8 mouse cellular contexts compared by ENCODE assay signal in genomic region chr10:67314811-67315435, GRCm38 (mm10). TPM values are rescaled to one million over a fixed set of nuclear protein-coding genes. Genes with fewer than 3 reads are reported as not detected.
DNase-seq lines count a peak whose midpoint lies in the region; ATAC-seq lines count a peak whose summit lies in the region.
"Had no signal": no experiment of that assay in that cellular context is flagged by ENCODE, and none has a peak within 500 bp of the region (broad histone marks: within the 10 kb centered on the region; RNA-seq: fewer than 3 reads in every experiment).

No protein-coding gene starts in this region.

- no peak overlapping the region for H3K9ac ChIP-seq in kidney, embryonic 15.5 days
- H3K9ac ChIP-seq: lung, embryonic 15.5 days had no signal

- no peaks in the 10 kb centered on the region for H3K9me3 ChIP-seq in heart, embryonic 10.5 days
- H3K9me3 ChIP-seq in kidney, embryonic 15.5 days (replicated peaks): no peaks in the 10 kb centered on the region
- H3K9me3 ChIP-seq: lung, embryonic 15.5 days had no signal

- peaks cover 20% of the 10 kb centered on the region for H3K27me3 ChIP-seq in heart, embryonic 10.5 days (ENCODE audit: insufficient read depth, poor library complexity, severe bottlenecking)
- peaks cover 14% of the 10 kb centered on the region for H3K27me3 ChIP-seq in kidney, embryonic 15.5 days

- H3K4me2 ChIP-seq in kidney, embryonic 15.5 days: 0 out of 2 replicates have a peak overlapping the region, but pooled peaks have one; percentile 14
- H3K4me2 ChIP-seq: lung, embryonic 15.5 days had no signal

- H3K4me1 ChIP-seq in heart, embryonic 10.5 days: peaks cover 15% of the 10 kb centered on the region
- H3K4me1 ChIP-seq in kidney, embryonic 15.5 days: peaks cover 24% of the 10 kb centered on the region

- H3K36me3 ChIP-seq in heart, embryonic 10.5 days: no peaks in the 10 kb centered on the region
- H3K36me3 ChIP-seq in kidney, embryonic 15.5 days: no peaks in the 10 kb centered on the region
- H3K36me3 ChIP-seq: lung, embryonic 15.5 days had no signal

- DNase-seq in ES-CJ7 (ENCODE audit: low read depth, low spot score): peak; percentile 79
- peak; percentile 53 to 64 for DNase-seq in adrenal gland, adult 18-20 months (ENCODE audit: low spot score in 2 of 2)
- DNase-seq in embryo, embryonic 11.5 days (ENCODE audit: low read depth, low spot score): peak; percentile 59
- DNase-seq in heart, embryonic 10.5 days (ENCODE audit: low spot score): peak; percentile 89
- peak; percentile 36 to 54 for DNase-seq in lung, adult 18-20 months

- WGBS in heart, embryonic 10.5 days: 19% methylated on average over 10 of the region's 12 CpGs
- WGBS in kidney, embryonic 15.5 days: 20% methylated on average over 12 of the region's 12 CpGs

- no peak overlapping the region for H3K4me3 ChIP-seq in heart, embryonic 10.5 days
- no peak overlapping the region for H3K4me3 ChIP-seq in kidney, embryonic 15.5 days (replicated peaks)
- H3K4me3 ChIP-seq: lung, embryonic 15.5 days had no signal

- no peak for ATAC-seq in kidney, embryonic 15.5 days (replicated peaks; ENCODE audit: low FRiP score)
- ATAC-seq in neutrophil, adult 5-6 weeks (ENCODE audit: extremely low read depth, insufficient number of reproducible peaks, low FRiP score, poor library complexity, severe bottlenecking): peak; percentile 76

- H3K27ac ChIP-seq in heart, embryonic 10.5 days: no peak overlapping the region
- no peak overlapping the region for H3K27ac ChIP-seq in kidney, embryonic 15.5 days
- H3K27ac ChIP-seq: lung, embryonic 15.5 days had no signal

RNA-seq across cellular contexts. Expression of gene Nrbf2, which starts 29.8 kb away (rescaled TPM):
- 10 to 100 TPM; 18.1 to 23.7 TPM for total RNA-seq in adrenal gland, adult 18-20 months (2021)
- 30.3 and 35.6 TPM in 2 replicates for polyA plus RNA-seq in heart, embryonic 10.5 days (2016; fragmentation: Nextera tagmentation; extraction: Ambion mirVana)
- 34.9 and 35.6 TPM in 2 replicates for polyA plus RNA-seq in kidney, embryonic 15.5 days (2015; fragmentation: Nextera tagmentation; extraction: Ambion mirVana)
- 29.7 and 32.6 TPM in 2 replicates for total RNA-seq in neutrophil, adult 5-6 weeks (2017)
